Mouse (Mus musculus) heart, adult 11 months (tissue): Measurements from ENCODE around the gene Armh3.

Source experiments
- DNase-seq: peaks from one replicate; pipeline ENCODE4 v3.0.0; 2022

Armh3 gene

GRCm38 (mm10) chr19:45997785-45998693 lies at the start of gene Armh3:
Gene Armh3, minus strand, starts transcription at chr19:45998488.
- DNase-seq = peak; percentile 99

GRCm38 (mm10) chr19:46047426-46047825 lies 49.1 kb upstream of the Armh3 start:
- DNase-seq = no peak

- peak; percentile 91 for DNase-seq
Observed at GRCm38 (mm10) chr19:46046621-46047025, 48.3 kb upstream of the Armh3 start.

GRCm38 (mm10) chr19:46045696-46046311 lies 47.5 kb upstream of the Armh3 start:
- DNase-seq = peak; percentile 99

GRCm38 (mm10) chr19:46044993-46045695 lies 46.9 kb upstream of the Armh3 start, which contains the start of gene Ldb1:
Gene Ldb1, minus strand, starts transcription at chr19:46045214.
- peak; percentile 100 for DNase-seq

GRCm38 (mm10) chr19:46044271-46044992 lies 46.1 kb upstream of the Armh3 start, which contains the start of gene Pprc1:
Gene Pprc1, plus strand, starts transcription at chr19:46044886.
- DNase-seq = peak; percentile 98

- peak; percentile 98 for DNase-seq
Observed at GRCm38 (mm10) chr19:46043380-46043779, 45.1 kb upstream of the Armh3 start.

- peak; percentile 96 for DNase-seq
Observed at GRCm38 (mm10) chr19:46042476-46043011, 44.3 kb upstream of the Armh3 start.

- peak; percentile 99 for DNase-seq
Observed at GRCm38 (mm10) chr19:46041933-46042475, 43.7 kb upstream of the Armh3 start.

GRCm38 (mm10) chr19:46041299-46041932 lies 43.1 kb upstream of the Armh3 start:
- DNase-seq = no peak

- DNase-seq = peak; percentile 93
Observed at GRCm38 (mm10) chr19:46040149-46040902, 42.0 kb upstream of the Armh3 start.

GRCm38 (mm10) chr19:46039478-46039877 lies 41.2 kb upstream of the Armh3 start:
- DNase-seq = peak; percentile 99

- DNase-seq = peak; percentile 96
Observed at GRCm38 (mm10) chr19:46038851-46039260, 40.6 kb upstream of the Armh3 start.

- DNase-seq = peak; percentile 90
Observed at GRCm38 (mm10) chr19:46037925-46038850, 39.9 kb upstream of the Armh3 start.

GRCm38 (mm10) chr19:46037243-46037924 lies 39.1 kb upstream of the Armh3 start:
- DNase-seq = peak; percentile 92

- peak; percentile 91 for DNase-seq
Observed at GRCm38 (mm10) chr19:46036477-46037242, 38.4 kb upstream of the Armh3 start.

GRCm38 (mm10) chr19:46035971-46036370 lies 37.7 kb upstream of the Armh3 start:
- peak; percentile 87 for DNase-seq

- peak; percentile 84 for DNase-seq
Observed at GRCm38 (mm10) chr19:46033911-46034310, 35.6 kb upstream of the Armh3 start.
